Mouse (Mus musculus): ENCODE results near the gene Gins3. TPM values are rescaled to one million over a fixed set of nuclear protein-coding genes. Genes with fewer than 3 reads are reported as not detected.
"Not testable (repeated sequence)": the region's sequence is repeated elsewhere in the genome, so short reads cannot be mapped to it uniquely, and the experiment has no call there.

Gene Gins3
- polyA plus RNA-seq, 1 experiment = 0.61 TPM

GRCm38 (mm10) chr8:95661575-95661974 lies 28.3 kb downstream of the Gins3 start:
- TF ChIP-seq POLR2A (IDR thresholded peaks at IDR 0.05; ENCODE audit: low read depth, low read length) (no peak), CTCF (IDR thresholded peaks at IDR 0.05; ENCODE audit: extremely low read depth, insufficient read length, insufficient replicate concordance, low read depth, low read length) (no peak)
- Histone ChIP-seq H3K27ac (ENCODE audit: insufficient read depth, low read depth, low read length) (no peak overlapping the region), H3K27me3 (ENCODE audit: control insufficient read depth, insufficient read depth, low read length) (no peaks in the 10 kb centered on the region), H3K36me3 (ENCODE audit: control insufficient read depth, insufficient read depth, low read length) (no peaks in the 10 kb centered on the region), H3K4me3 (ENCODE audit: low read depth, low read length) (no peak overlapping the region), H3K4me1 (ENCODE audit: control insufficient read depth, insufficient read depth, insufficient read length, low read length) (peaks cover 10% of the 10 kb centered on the region; the same call in 1 of the 2 replicates)
- 61% methylated on average over 6 of the region's 6 CpGs for WGBS

GRCm38 (mm10) chr8:95662885-95663598 lies 29.8 kb downstream of the Gins3 start:
- Histone ChIP-seq H3K4me3 (ENCODE audit: low read depth, low read length) (no peak overlapping the region), H3K27ac (ENCODE audit: insufficient read depth, low read depth, low read length) (no peak overlapping the region), H3K27me3 (ENCODE audit: control insufficient read depth, insufficient read depth, low read length) (no peaks in the 10 kb centered on the region), H3K36me3 (ENCODE audit: control insufficient read depth, insufficient read depth, low read length) (no peaks in the 10 kb centered on the region), H3K4me1 (ENCODE audit: control insufficient read depth, insufficient read depth, insufficient read length, low read length) (peaks cover 10% of the 10 kb centered on the region; the same call in 1 of the 2 replicates)
- 79% methylated on average over 7 of the region's 7 CpGs for WGBS
- TF ChIP-seq CTCF (IDR thresholded peaks at IDR 0.05; ENCODE audit: extremely low read depth, insufficient read length, insufficient replicate concordance, low read depth, low read length) = no peak
- TF ChIP-seq POLR2A (IDR thresholded peaks at IDR 0.05; ENCODE audit: low read depth, low read length) = no peak

GRCm38 (mm10) chr8:95663599-95663949 lies 30.3 kb downstream of the Gins3 start:
- Histone ChIP-seq H3K27me3 (ENCODE audit: control insufficient read depth, insufficient read depth, low read length) (no peaks in the 10 kb centered on the region), H3K27ac (ENCODE audit: insufficient read depth, low read depth, low read length) (no peak overlapping the region), H3K4me3 (ENCODE audit: low read depth, low read length) (no peak overlapping the region), H3K36me3 (ENCODE audit: control insufficient read depth, insufficient read depth, low read length) (no peaks in the 10 kb centered on the region), H3K4me1 (ENCODE audit: control insufficient read depth, insufficient read depth, insufficient read length, low read length) (peaks cover 6% of the 10 kb centered on the region; the same call in 1 of the 2 replicates)
- whole genome bisulfite sequencing = 77% methylated on average over 4 of the region's 4 CpGs
- TF ChIP-seq CTCF (IDR thresholded peaks at IDR 0.05; ENCODE audit: extremely low read depth, insufficient read length, insufficient replicate concordance, low read depth, low read length) (no peak), POLR2A (IDR thresholded peaks at IDR 0.05; ENCODE audit: low read depth, low read length) (no peak)

- not testable (repeated sequence) for H3K27me3 ChIP-seq (ENCODE audit: control insufficient read depth, insufficient read depth, low read length); H3K4me1 ChIP-seq (ENCODE audit: control insufficient read depth, insufficient read depth, insufficient read length, low read length); H3K4me3 ChIP-seq (ENCODE audit: low read depth, low read length); H3K27ac ChIP-seq (ENCODE audit: insufficient read depth, low read depth, low read length); H3K36me3 ChIP-seq (ENCODE audit: control insufficient read depth, insufficient read depth, low read length)
- WGBS = 94% methylated on average over 11 of the region's 11 CpGs
Observed at GRCm38 (mm10) chr8:95665813-95666452, 32.7 kb downstream of the Gins3 start.

- H3K27ac ChIP-seq (ENCODE audit: insufficient read depth, low read depth, low read length) = no peak overlapping the region
- WGBS = 25% methylated on average over 8 of the region's 8 CpGs
- H3K36me3 ChIP-seq (ENCODE audit: control insufficient read depth, insufficient read depth, low read length) = no peaks in the 10 kb centered on the region
- no peaks in the 10 kb centered on the region for H3K27me3 ChIP-seq (ENCODE audit: control insufficient read depth, insufficient read depth, low read length)
- no peaks in the 10 kb centered on the region for H3K4me1 ChIP-seq (ENCODE audit: control insufficient read depth, insufficient read depth, insufficient read length, low read length)
- TF ChIP-seq POLR2A (IDR thresholded peaks at IDR 0.05; ENCODE audit: low read depth, low read length) (no peak), CTCF (IDR thresholded peaks at IDR 0.05; ENCODE audit: extremely low read depth, insufficient read length, insufficient replicate concordance, low read depth, low read length) (no peak)
- no peak overlapping the region for H3K4me3 ChIP-seq (ENCODE audit: low read depth, low read length)
Observed at GRCm38 (mm10) chr8:95668163-95668958, 35.1 kb downstream of the Gins3 start.

GRCm38 (mm10) chr8:95669967-95670366 lies 36.7 kb downstream of the Gins3 start:
- TF ChIP-seq POLR2A (IDR thresholded peaks at IDR 0.05; ENCODE audit: low read depth, low read length) = no peak
- no peak for TF ChIP-seq CTCF (IDR thresholded peaks at IDR 0.05; ENCODE audit: extremely low read depth, insufficient read length, insufficient replicate concordance, low read depth, low read length)
- H3K36me3 ChIP-seq (ENCODE audit: control insufficient read depth, insufficient read depth, low read length) = no peaks in the 10 kb centered on the region
- no peak overlapping the region for H3K4me3 ChIP-seq (ENCODE audit: low read depth, low read length)
- H3K27me3 ChIP-seq (ENCODE audit: control insufficient read depth, insufficient read depth, low read length) = no peaks in the 10 kb centered on the region
- H3K4me1 ChIP-seq (ENCODE audit: control insufficient read depth, insufficient read depth, insufficient read length, low read length) = no peaks in the 10 kb centered on the region
- 75% methylated on average over 2 of the region's 2 CpGs for WGBS
- H3K27ac ChIP-seq (ENCODE audit: insufficient read depth, low read depth, low read length) = no peak overlapping the region

- H3K27me3 ChIP-seq (ENCODE audit: control insufficient read depth, insufficient read depth, low read length) = peaks cover 9% of the 10 kb centered on the region
- no peaks in the 10 kb centered on the region for H3K36me3 ChIP-seq (ENCODE audit: control insufficient read depth, insufficient read depth, low read length)
- H3K4me3 ChIP-seq (ENCODE audit: low read depth, low read length) = no peak overlapping the region
- WGBS = 76% methylated on average over 6 of the region's 6 CpGs
- no peak overlapping the region for H3K27ac ChIP-seq (ENCODE audit: insufficient read depth, low read depth, low read length)
- no peak for TF ChIP-seq CTCF (IDR thresholded peaks at IDR 0.05; ENCODE audit: extremely low read depth, insufficient read length, insufficient replicate concordance, low read depth, low read length)
- no peak for TF ChIP-seq POLR2A (IDR thresholded peaks at IDR 0.05; ENCODE audit: low read depth, low read length)
- no peaks in the 10 kb centered on the region for H3K4me1 ChIP-seq (ENCODE audit: control insufficient read depth, insufficient read depth, insufficient read length, low read length)
Observed at GRCm38 (mm10) chr8:95671861-95672260, 38.6 kb downstream of the Gins3 start.

Data from small intestine, adult 2 months (tissue).